Mouse (Mus musculus): ENCODE data around the gene Dnah7c. TPM values are rescaled to one million over a fixed set of nuclear protein-coding genes. Genes with fewer than 3 reads are reported as not detected.
"Not testable (repeated sequence)": the region's sequence is repeated elsewhere in the genome, so short reads cannot be mapped to it uniquely, and the experiment has no call there.

The Dnah7c gene
- total RNA-seq, 2 experiments from 2014 or later: 0.19 TPM; not detected in 1

- no peak for ATAC-seq (replicated peaks; ENCODE audit: low FRiP score, poor library complexity, severe bottlenecking)
Observed at GRCm38 (mm10) chr1:46725266-46725665, 299.9 kb downstream of the Dnah7c start.

GRCm38 (mm10) chr1:46725719-46726118, 300.3 kb downstream of the Dnah7c start:
- ATAC-seq (replicated peaks; ENCODE audit: low FRiP score, poor library complexity, severe bottlenecking): not testable (repeated sequence)

- ATAC-seq (replicated peaks; ENCODE audit: low FRiP score, poor library complexity, severe bottlenecking): not testable (repeated sequence)
Observed at GRCm38 (mm10) chr1:46729731-46730130, 304.3 kb downstream of the Dnah7c start.

- not testable (repeated sequence) for ATAC-seq (replicated peaks; ENCODE audit: low FRiP score, poor library complexity, severe bottlenecking)
Observed at GRCm38 (mm10) chr1:46733405-46734106, 308.2 kb downstream of the Dnah7c start.

- not testable (repeated sequence) for ATAC-seq (replicated peaks; ENCODE audit: low FRiP score, poor library complexity, severe bottlenecking)
Observed at GRCm38 (mm10) chr1:46734455-46734854, 309.1 kb downstream of the Dnah7c start.

- not testable (repeated sequence) for ATAC-seq (replicated peaks; ENCODE audit: low FRiP score, poor library complexity, severe bottlenecking)
Observed at GRCm38 (mm10) chr1:46764600-46764999, 339.2 kb downstream of the Dnah7c start.

GRCm38 (mm10) chr1:46769318-46769717, 343.9 kb downstream of the Dnah7c start:
- not testable (repeated sequence) for ATAC-seq (replicated peaks; ENCODE audit: low FRiP score, poor library complexity, severe bottlenecking)

- not testable (repeated sequence) for ATAC-seq (replicated peaks; ENCODE audit: low FRiP score, poor library complexity, severe bottlenecking)
Observed at GRCm38 (mm10) chr1:46770077-46770695, 344.8 kb downstream of the Dnah7c start.

- ATAC-seq (replicated peaks; ENCODE audit: low FRiP score, poor library complexity, severe bottlenecking): not testable (repeated sequence)
Observed at GRCm38 (mm10) chr1:46782227-46782626, 356.8 kb downstream of the Dnah7c start.

GRCm38 (mm10) chr1:46805074-46805473, 379.7 kb downstream of the Dnah7c start:
- no peak for ATAC-seq (replicated peaks; ENCODE audit: low FRiP score, poor library complexity, severe bottlenecking)

- ATAC-seq (replicated peaks; ENCODE audit: low FRiP score, poor library complexity, severe bottlenecking): not testable (repeated sequence)
Observed at GRCm38 (mm10) chr1:46808630-46809029, 383.2 kb downstream of the Dnah7c start.

GRCm38 (mm10) chr1:46817934-46818333, 392.5 kb downstream of the Dnah7c start:
- no peak for ATAC-seq (replicated peaks; ENCODE audit: low FRiP score, poor library complexity, severe bottlenecking)

- ATAC-seq (replicated peaks; ENCODE audit: low FRiP score, poor library complexity, severe bottlenecking): no peak
Observed at GRCm38 (mm10) chr1:46822256-46822972, 397.0 kb downstream of the Dnah7c start.

GRCm38 (mm10) chr1:46830066-46830843, 404.9 kb downstream of the Dnah7c start:
- no peak for ATAC-seq (replicated peaks; ENCODE audit: low FRiP score, poor library complexity, severe bottlenecking)

GRCm38 (mm10) chr1:46831927-46832326, 406.5 kb downstream of the Dnah7c start:
- ATAC-seq (replicated peaks; ENCODE audit: low FRiP score, poor library complexity, severe bottlenecking): no peak

- ATAC-seq (replicated peaks; ENCODE audit: low FRiP score, poor library complexity, severe bottlenecking): no peak
Observed at GRCm38 (mm10) chr1:46843406-46843805, 418.0 kb downstream of the Dnah7c start.

- no peak for ATAC-seq (replicated peaks; ENCODE audit: low FRiP score, poor library complexity, severe bottlenecking)
Observed at GRCm38 (mm10) chr1:46844281-46844680, 418.9 kb downstream of the Dnah7c start.

GRCm38 (mm10) chr1:46845221-46845620, 419.8 kb downstream of the Dnah7c start:
- no peak for ATAC-seq (replicated peaks; ENCODE audit: low FRiP score, poor library complexity, severe bottlenecking)

GRCm38 (mm10) chr1:46849758-46850157, 424.4 kb downstream of the Dnah7c start:
- no peak for ATAC-seq (replicated peaks; ENCODE audit: low FRiP score, poor library complexity, severe bottlenecking)

GRCm38 (mm10) chr1:46851586-46851985, 426.2 kb downstream of the Dnah7c start:
- ATAC-seq (replicated peaks; ENCODE audit: low FRiP score, poor library complexity, severe bottlenecking): no peak
